Comparison of ENCODE assay signal across 17 mouse cellular contexts in the genomic region with DNA sequence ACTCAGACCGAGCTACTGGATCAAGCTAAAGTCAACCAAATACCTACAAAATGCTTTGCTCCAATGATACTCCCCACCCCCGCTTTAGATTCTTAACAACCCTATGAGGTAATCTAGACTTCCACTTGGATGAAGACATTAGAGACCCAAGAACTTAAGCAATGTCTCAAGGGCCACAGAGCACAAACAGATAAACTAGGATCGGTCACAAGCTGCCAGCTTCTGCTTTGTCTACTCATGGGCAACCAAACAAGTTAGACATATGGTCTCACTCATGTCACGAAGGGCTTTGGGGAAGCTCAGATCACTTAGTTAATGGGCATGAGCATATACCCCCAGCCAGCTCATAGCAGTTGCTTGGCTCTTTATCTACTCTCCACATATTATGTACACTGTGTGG. TPM values are rescaled to one million over a fixed set of nuclear protein-coding genes. Genes with fewer than 3 reads are reported as not detected.
"Had no signal": no experiment of that assay in that cellular context is flagged by ENCODE, and none has a peak within 500 bp of the region (broad histone marks: within the 10 kb centered on the region; RNA-seq: fewer than 3 reads in every experiment).

No protein-coding gene starts in this region.

- H3K27me3 ChIP-seq: liver, embryonic 13.5 days; neural tube, embryonic 13.5 days had no signal

- ATAC-seq: midbrain, embryonic 15.5 days had no signal

- H3K9ac ChIP-seq: kidney, embryonic 15.5 days; liver, embryonic 13.5 days; midbrain, embryonic 15.5 days; neural tube, embryonic 13.5 days had no signal

- H3K9me3 ChIP-seq: kidney, embryonic 15.5 days; liver, embryonic 13.5 days; midbrain, embryonic 15.5 days; neural tube, embryonic 13.5 days had no signal

- DNase-seq: kidney, postnatal 10 days; kidney, postnatal 36 days; layer of hippocampus, postnatal 36 days; liver, embryonic 13.5 days; lung, adult 2 months; retina, postnatal 1 day; thymus, adult 18-20 months; thymus, postnatal 36 days had no signal

- H3K4me3 ChIP-seq: kidney, embryonic 15.5 days; left cerebral cortex, adult 2 months; liver, embryonic 13.5 days; midbrain, embryonic 15.5 days; myocyte; neural tube, embryonic 13.5 days had no signal

- H3K36me3 ChIP-seq: kidney, embryonic 15.5 days; liver, embryonic 13.5 days; midbrain, embryonic 15.5 days; neural tube, embryonic 13.5 days had no signal

- H3K4me1 ChIP-seq: kidney, embryonic 15.5 days; liver, embryonic 13.5 days; midbrain, embryonic 15.5 days; neural tube, embryonic 13.5 days had no signal

- H3K4me2 ChIP-seq: kidney, embryonic 15.5 days; liver, embryonic 13.5 days; midbrain, embryonic 11.5 days; midbrain, embryonic 15.5 days; neural tube, embryonic 13.5 days had no signal

- H3K27ac ChIP-seq: kidney, embryonic 15.5 days; left cerebral cortex, adult 2 months; liver, embryonic 13.5 days; macrophage; midbrain, embryonic 15.5 days; neural tube, embryonic 13.5 days had no signal

RNA-seq across cellular contexts. Expression of a gene that starts 9.9 kb away (rescaled TPM):
- total RNA-seq: megakaryocyte-erythroid progenitor cell, adult 5-6 weeks; neutrophil, adult 5-6 weeks had no signal
